Comparison of ENCODE assay signal across 8 mouse cellular contexts in genomic region chr8:94822637-94823560, GRCm38 (mm10). TPM values are rescaled to one million over a fixed set of nuclear protein-coding genes. Genes with fewer than 3 reads are reported as not detected.
A peak's percentile ranks its signal among the peaks of the same experiment; 100 is the strongest.
DNase-seq lines count a peak whose midpoint lies in the region; ATAC-seq and TF ChIP-seq lines count a peak whose summit lies in the region.

No protein-coding gene starts in this region.

- H3K9ac ChIP-seq in liver, postnatal 0 days (replicated peaks), result no peak overlapping the region
- H3K9ac ChIP-seq in neural tube, embryonic 13.5 days, result peak overlapping the region; percentile 0; the same call in 1 of the 2 replicates

- peak; percentile 89 for TF ChIP-seq CTCF in liver, postnatal 0 days (IDR thresholded peaks at IDR 0.05; ENCODE audit: low read depth)
- peak; percentile 36; the same call in 1 of the 2 replicates for TF ChIP-seq CTCF in thymus, adult 2 months (IDR thresholded peaks at IDR 0.05; ENCODE audit: borderline replicate concordance, control insufficient read depth, extremely low read depth, insufficient read depth, low read length, poor library complexity)

- H3K4me1 ChIP-seq in liver, postnatal 0 days (ENCODE audit: insufficient read depth), result 0 out of 2 replicates have a peak, but pooled peaks cover 5% of the 10 kb centered on the region
- H3K4me1 ChIP-seq in neural tube, embryonic 13.5 days (replicated peaks), result no peaks in the 10 kb centered on the region
- H3K4me1 ChIP-seq in thymus, adult 2 months (replicated peaks; ENCODE audit: control insufficient read depth, insufficient read depth, low read length), result peaks cover 3% of the 10 kb centered on the region; the same call in 1 of the 2 replicates

- peak; percentile 69 for ATAC-seq in liver, postnatal 0 days
- peak; percentile 71 for ATAC-seq in neural tube, embryonic 13.5 days (ENCODE audit: low read depth)

- H3K4me3 ChIP-seq in liver, postnatal 0 days (ENCODE audit: low read depth, low read length), result no peak overlapping the region
- H3K4me3 ChIP-seq in neural tube, embryonic 13.5 days, result no peak overlapping the region
- no peak overlapping the region for H3K4me3 ChIP-seq in thymus, adult 2 months (ENCODE audit: control insufficient read depth, insufficient read depth, low read length)

- 85% methylated on average over 23 of the region's 23 CpGs for WGBS in liver, postnatal 0 days (ENCODE audit: insufficient replicate concordance)
- 79% methylated on average over 23 of the region's 23 CpGs for WGBS in neural tube, embryonic 13.5 days
- 93% methylated on average over 23 of the region's 23 CpGs for WGBS in thymus, adult 2 months

- TF ChIP-seq POLR2A in thymus, adult 2 months (IDR thresholded peaks at IDR 0.05; ENCODE audit: control insufficient read depth, extremely low read depth, insufficient read depth, low read length, poor library complexity), result no peak

- no peak overlapping the region for H3K4me2 ChIP-seq in liver, postnatal 0 days (ENCODE audit: low read depth, low read length)
- H3K4me2 ChIP-seq in neural tube, embryonic 13.5 days, result no peak overlapping the region

- peak; percentile 24 to 50 for DNase-seq in urinary bladder, adult 18-20 months (ENCODE audit: low spot score in 2 of 2)
- DNase-seq in urinary bladder, adult 2 months (ENCODE audit: low spot score), result no peak
- peak; percentile 55 to 70 for DNase-seq in cerebellum, postnatal 25 days
- DNase-seq in gastrocnemius, postnatal 25 days, result peak; percentile 30
- peak; percentile 56 to 72 for DNase-seq in kidney, adult 8-10 months
- peak; percentile 76 for DNase-seq in liver, postnatal 0 days
- DNase-seq in thymus, adult 2 months, result peak; percentile 50

- H3K9me3 ChIP-seq in liver, postnatal 0 days (ENCODE audit: low read length), result no peaks in the 10 kb centered on the region
- no peaks in the 10 kb centered on the region for H3K9me3 ChIP-seq in neural tube, embryonic 13.5 days

- TF ChIP-seq EP300 in liver, postnatal 0 days (IDR thresholded peaks at IDR 0.05; ENCODE audit: low read depth), result no peak

- H3K36me3 ChIP-seq in liver, postnatal 0 days (replicated peaks; ENCODE audit: insufficient read depth, low read length), result peaks cover 58% of the 10 kb centered on the region
- peaks cover 71% of the 10 kb centered on the region for H3K36me3 ChIP-seq in neural tube, embryonic 13.5 days
- H3K36me3 ChIP-seq in thymus, adult 2 months (ENCODE audit: control insufficient read depth, insufficient read depth, low read length), result peaks cover 34% of the 10 kb centered on the region

- H3K27me3 ChIP-seq in liver, postnatal 0 days (ENCODE audit: insufficient read depth, low read length), result no peaks in the 10 kb centered on the region
- H3K27me3 ChIP-seq in neural tube, embryonic 13.5 days, result no peaks in the 10 kb centered on the region
- H3K27me3 ChIP-seq in thymus, adult 2 months (ENCODE audit: control insufficient read depth, insufficient read depth, low read length), result no peaks in the 10 kb centered on the region

- H3K27ac ChIP-seq in liver, postnatal 0 days (ENCODE audit: low read depth), result no peak overlapping the region
- peak overlapping the region; percentile 29 for H3K27ac ChIP-seq in neural tube, embryonic 13.5 days (replicated peaks)
- no peak overlapping the region for H3K27ac ChIP-seq in thymus, adult 2 months (ENCODE audit: control insufficient read depth, insufficient read depth, low read length)

RNA-seq across cellular contexts. Expression of gene Ccl17, which starts 12.6 kb away (rescaled TPM):
- 2.3 and 4.0 TPM in 2 replicates for polyA plus RNA-seq in urinary bladder, adult 2 months (2012; rRNA removed)
- not detected for total RNA-seq in gastrocnemius, postnatal 25 days (2021)
- polyA plus RNA-seq in liver, postnatal 0 days (2015; fragmentation: Nextera tagmentation; extraction: Ambion mirVana), result 0.31 TPM in 1 of 2 replicates, not detected in the other
- not detected in 2 replicates for polyA plus RNA-seq in neural tube, embryonic 13.5 days (2015; fragmentation: Nextera tagmentation; extraction: Ambion mirVana)
- 8.0 and 15.7 TPM in 2 replicates for polyA plus RNA-seq in thymus, adult 2 months (2012; rRNA removed)

RNA-seq across cellular contexts. Expression of gene Coq9, which starts 15.2 kb away (rescaled TPM):
- 62.3 and 72.1 TPM in 2 replicates for polyA plus RNA-seq in urinary bladder, adult 2 months (2012; rRNA removed)
- 100 to 1,000 TPM; 376 to 381 TPM for total RNA-seq in gastrocnemius, postnatal 25 days (2021)
- polyA plus RNA-seq in liver, postnatal 0 days (2015; fragmentation: Nextera tagmentation; extraction: Ambion mirVana), result 65.6 and 66.1 TPM in 2 replicates
- polyA plus RNA-seq in neural tube, embryonic 13.5 days (2015; fragmentation: Nextera tagmentation; extraction: Ambion mirVana), result 57.7 and 64.4 TPM in 2 replicates
- 166 and 176 TPM in 2 replicates for polyA plus RNA-seq in thymus, adult 2 months (2012; rRNA removed)

RNA-seq across cellular contexts. Expression of gene Ciapin1, which starts 15.3 kb away (rescaled TPM):
- polyA plus RNA-seq in urinary bladder, adult 2 months (2012; rRNA removed), result 22.0 and 27.7 TPM in 2 replicates
- 10 to 100 TPM; 38.4 to 45.3 TPM for total RNA-seq in gastrocnemius, postnatal 25 days (2021)
- 36.5 and 39.4 TPM in 2 replicates for polyA plus RNA-seq in liver, postnatal 0 days (2015; fragmentation: Nextera tagmentation; extraction: Ambion mirVana)
- 178 and 204 TPM in 2 replicates for polyA plus RNA-seq in neural tube, embryonic 13.5 days (2015; fragmentation: Nextera tagmentation; extraction: Ambion mirVana)
- 49.2 and 53.5 TPM in 2 replicates for polyA plus RNA-seq in thymus, adult 2 months (2012; rRNA removed)

RNA-seq across cellular contexts. Expression of gene Polr2c, which starts 34.4 kb away (rescaled TPM):
- polyA plus RNA-seq in urinary bladder, adult 2 months (2012; rRNA removed), result 89.5 and 99.2 TPM in 2 replicates
- 10 to 100 TPM; 42.9 to 44.1 TPM for total RNA-seq in gastrocnemius, postnatal 25 days (2021)
- 50.6 and 52.1 TPM in 2 replicates for polyA plus RNA-seq in liver, postnatal 0 days (2015; fragmentation: Nextera tagmentation; extraction: Ambion mirVana)
- 116 and 125 TPM in 2 replicates for polyA plus RNA-seq in neural tube, embryonic 13.5 days (2015; fragmentation: Nextera tagmentation; extraction: Ambion mirVana)
- 146 and 160 TPM in 2 replicates for polyA plus RNA-seq in thymus, adult 2 months (2012; rRNA removed)

RNA-seq across cellular contexts. Expression of gene Cx3cl1, which starts 51.1 kb away (rescaled TPM):
- 20.6 and 27.3 TPM in 2 replicates for polyA plus RNA-seq in urinary bladder, adult 2 months (2012; rRNA removed)
- total RNA-seq in gastrocnemius, postnatal 25 days (2021), result 1 to 10 TPM in 1 of 2 experiments, under 1 TPM in 1; 0.82 to 1.4 TPM
- 0.47 and 0.79 TPM in 2 replicates for polyA plus RNA-seq in liver, postnatal 0 days (2015; fragmentation: Nextera tagmentation; extraction: Ambion mirVana)
- 17.8 and 17.9 TPM in 2 replicates for polyA plus RNA-seq in neural tube, embryonic 13.5 days (2015; fragmentation: Nextera tagmentation; extraction: Ambion mirVana)
- polyA plus RNA-seq in thymus, adult 2 months (2012; rRNA removed), result 31.0 and 33.8 TPM in 2 replicates
